Mouse (Mus musculus) cerebellum, adult 8-10 months (tissue): ENCODE results near the gene Fry.

Experiments used
- DNase-seq: peaks from one replicate; pipeline ENCODE4 v3.0.0; 2022

Fry gene

DNA sequence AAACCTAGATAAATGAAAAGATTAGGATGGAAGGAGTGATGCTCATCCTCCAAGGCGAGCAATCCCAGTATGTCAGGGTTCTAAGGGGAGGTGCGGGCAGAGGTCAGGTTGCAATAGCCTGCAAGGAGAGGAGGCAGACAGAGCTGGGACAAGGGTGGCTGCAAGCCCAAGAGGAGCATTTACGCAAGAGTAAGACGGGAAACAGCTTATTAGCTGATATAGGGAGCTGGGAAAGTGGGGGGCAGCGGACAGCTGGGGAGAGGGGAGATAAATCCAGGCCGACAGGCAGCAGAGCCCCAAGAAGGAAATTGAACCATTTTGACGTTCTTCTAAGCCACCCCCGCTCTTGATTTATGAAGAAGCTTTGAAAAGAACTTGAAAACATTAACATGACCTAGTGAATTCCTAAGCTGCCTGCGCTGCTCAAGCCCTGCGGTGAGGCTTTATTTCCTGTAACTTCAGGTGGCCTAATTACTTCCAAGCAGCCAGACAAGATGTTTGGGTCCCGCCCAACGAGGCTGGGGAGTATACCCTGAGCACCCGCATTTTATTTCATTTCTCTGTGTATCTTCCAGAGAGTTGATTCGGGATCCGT lies 291.1 kb downstream of the Fry start:
- DNase-seq, result no peak

DNA sequence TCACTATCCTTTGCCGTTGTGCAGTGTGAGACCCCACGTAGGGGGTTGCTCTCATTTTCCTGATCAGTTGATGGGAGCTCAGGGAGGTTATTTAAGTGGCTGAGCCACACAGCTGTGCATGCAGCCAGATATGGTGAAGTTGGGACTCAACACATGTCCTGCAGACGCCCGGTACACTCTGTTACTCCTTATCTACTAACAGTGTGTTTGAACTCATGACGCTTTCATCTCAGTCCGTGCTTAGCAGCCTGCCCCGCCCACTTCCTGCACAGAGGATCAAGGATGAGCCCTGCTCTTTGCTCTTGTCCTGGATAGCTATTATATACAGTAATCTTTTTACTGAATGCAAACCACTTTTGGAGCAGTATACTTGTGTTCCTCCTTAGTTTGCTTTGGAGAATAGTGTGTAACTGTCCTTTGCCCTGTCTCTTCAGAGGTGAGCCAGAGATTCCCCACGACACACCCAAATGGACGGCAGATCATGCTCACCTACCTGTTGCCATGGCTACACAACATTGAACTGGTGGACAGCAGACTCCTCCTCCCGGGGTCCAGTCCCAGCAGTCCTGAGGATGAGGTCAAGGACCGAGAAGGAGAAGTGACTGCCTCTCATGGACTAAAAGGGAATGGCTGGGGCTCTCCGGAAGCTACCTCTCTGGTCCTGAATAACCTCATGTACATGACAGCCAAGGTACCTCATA lies 294.5 kb downstream of the Fry start:
- no peak for DNase-seq

DNA sequence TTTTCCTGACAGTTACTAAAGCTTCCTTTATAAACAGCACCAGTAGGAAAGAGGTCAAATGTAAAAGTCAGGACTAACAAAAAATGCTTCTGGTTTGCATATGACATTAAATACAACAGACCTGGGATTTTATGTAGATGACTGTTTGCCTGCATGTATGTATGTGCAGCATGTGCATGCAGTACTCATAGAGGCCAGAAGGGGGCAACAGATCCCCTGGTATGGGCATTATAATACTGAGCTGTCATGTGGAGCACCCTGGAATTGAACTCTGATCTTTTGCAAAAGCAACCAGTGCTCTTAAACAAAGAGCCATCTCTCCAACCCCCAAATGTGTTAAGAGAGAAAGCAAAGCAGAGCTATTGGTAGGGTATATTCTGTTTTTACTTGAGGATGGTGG lies 296.4 kb downstream of the Fry start:
- no peak for DNase-seq

DNA sequence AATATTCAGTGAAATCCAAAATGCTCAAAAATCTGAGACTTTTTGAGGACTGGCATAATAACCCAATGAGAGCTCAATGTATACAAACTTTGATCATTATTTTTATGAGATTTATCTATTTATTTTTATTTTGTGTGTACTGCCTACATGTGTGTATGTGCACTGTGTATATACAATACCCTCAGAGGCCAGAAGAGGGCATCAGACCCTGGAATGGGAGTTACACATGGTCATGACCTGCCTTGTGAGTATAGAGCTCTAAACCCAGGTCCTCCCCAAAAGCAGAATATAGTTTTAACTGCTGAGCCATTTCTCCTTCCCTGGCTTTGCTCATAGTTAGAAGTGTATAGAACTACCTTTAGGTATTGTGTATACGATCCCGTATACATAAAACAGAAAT lies 298.8 kb downstream of the Fry start:
- no peak for DNase-seq

DNA sequence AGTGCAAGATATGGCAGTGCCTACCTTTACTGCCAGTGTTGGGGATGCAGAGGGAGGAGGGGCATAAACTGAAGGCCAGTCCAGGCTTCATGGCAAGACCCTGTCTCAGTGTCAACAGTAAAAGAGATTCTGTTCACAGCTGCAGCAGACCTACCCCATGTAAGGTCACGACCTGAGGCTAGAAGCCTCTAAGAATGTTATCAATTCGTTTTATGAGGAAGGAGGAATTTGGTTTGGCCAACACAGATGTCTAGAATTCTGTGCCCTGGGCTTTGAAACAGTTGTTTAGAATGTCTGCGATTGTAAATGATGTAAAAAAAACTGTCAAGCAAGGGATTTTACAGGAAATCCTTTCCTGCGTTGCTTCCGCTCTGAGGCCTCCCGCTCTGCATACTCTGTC lies 299.6 kb downstream of the Fry start:
- no peak for DNase-seq

DNA sequence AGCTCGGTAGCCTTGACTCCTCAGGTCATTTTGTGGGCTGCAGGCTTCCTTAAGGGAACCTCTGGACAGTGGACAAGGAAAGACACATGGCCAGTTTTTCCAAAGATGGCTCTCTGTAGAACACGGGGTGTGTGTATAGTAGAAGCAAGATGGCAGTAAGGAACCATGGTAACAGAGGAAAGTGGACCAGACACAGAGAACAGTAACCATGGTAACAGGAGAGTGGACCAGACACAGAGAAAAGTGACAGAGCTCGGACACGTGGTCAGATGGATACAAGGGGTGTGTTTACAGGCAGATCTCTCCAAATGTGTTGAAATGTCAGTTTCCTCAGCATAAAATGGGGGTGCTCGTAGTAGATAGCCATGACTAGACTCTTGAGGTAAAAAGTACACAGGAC lies 306.6 kb downstream of the Fry start:
- no peak for DNase-seq

DNA sequence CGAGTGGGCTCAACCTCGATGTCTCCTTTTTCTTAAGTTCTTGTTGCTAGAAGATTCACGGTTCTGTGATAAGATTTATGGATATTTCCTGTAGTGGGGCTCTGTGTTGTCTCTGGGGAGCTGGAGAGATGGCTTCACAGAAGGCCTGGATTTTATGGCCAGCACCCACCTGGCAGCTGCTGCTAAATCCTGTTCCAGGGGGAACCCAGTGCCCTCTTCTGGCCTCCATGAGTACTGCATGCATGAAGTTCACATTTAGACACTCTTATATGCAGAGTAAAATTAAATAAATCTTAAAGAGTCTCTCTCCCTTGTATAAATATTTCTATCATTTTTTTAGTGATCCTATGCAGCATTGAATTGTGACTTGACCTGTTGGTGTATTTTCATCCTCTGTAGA lies 308.1 kb downstream of the Fry start:
- peak; percentile 49 for DNase-seq

DNA sequence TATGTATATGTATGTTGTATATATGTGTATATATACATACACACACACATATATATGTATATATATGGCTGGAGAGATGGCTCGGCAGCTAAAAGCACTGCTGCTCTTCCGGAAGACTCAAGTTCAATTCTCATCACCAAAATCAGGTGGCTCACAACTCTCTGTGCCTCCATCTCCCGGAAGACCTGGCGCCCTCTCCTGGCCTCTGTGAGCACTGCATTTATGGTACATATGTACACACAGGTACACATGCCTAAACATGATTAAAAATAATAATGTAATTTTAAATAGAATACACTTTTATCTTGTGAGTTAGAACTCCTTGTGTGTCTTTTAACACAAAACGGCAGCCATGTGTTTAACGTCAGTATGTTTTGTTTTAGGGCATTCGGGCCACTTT lies 312.8 kb downstream of the Fry start:
- DNase-seq, result no peak

DNA sequence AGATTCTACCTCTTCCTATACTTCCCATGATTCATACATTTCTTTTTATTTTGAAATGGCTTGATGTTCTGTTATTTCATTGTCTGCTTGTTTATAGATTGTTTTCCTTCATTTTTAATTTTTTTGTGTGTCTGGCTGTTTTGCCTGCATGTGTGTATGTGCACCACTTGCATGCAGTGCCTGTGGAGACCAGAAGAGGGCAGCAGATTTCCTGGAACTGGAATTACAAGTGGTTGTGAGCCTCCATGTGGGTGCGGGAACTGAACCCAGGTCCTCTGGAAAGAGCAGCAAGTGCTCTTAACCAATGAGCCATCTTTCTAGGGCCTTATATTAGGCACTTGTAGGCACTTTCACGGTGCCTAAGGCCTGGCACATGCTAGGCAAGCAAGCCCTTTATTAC lies 314.5 kb downstream of the Fry start:
- no peak for DNase-seq

DNA sequence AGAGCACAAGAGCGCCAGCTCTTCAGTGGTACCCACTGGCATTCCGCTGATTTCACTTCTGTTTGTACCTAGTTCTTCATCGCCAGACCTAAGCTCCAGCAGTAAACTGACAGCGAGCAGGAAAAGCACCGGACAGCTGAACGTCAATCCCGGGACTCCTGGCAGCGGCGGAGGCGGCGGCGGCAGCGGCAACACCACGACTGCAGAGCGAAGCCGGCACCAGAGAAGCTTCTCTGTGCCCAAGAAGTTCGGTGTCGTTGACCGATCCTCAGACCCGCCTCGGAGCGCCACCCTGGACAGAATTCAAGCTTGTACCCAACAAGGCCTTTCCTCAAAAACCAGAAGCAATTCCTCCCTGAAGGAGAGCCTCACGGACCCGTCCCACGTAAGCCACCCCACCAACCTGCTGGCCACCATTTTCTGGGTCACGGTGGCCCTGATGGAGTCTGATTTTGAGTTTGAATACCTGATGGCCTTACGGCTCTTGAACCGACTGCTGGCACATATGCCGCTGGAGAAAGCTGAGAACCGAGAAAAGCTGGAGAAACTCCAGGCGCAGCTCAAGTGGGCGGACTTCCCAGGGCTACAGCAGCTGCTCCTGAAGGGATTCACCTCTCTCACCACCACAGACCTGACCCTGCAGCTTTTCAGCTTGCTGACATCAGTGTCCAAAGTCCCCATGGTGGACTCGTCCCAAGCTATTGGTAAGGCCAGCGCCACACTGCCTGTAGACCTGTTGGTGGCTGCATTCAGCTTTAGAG lies 318.4 kb downstream of the Fry start:
- peak; percentile 79 for DNase-seq

DNA sequence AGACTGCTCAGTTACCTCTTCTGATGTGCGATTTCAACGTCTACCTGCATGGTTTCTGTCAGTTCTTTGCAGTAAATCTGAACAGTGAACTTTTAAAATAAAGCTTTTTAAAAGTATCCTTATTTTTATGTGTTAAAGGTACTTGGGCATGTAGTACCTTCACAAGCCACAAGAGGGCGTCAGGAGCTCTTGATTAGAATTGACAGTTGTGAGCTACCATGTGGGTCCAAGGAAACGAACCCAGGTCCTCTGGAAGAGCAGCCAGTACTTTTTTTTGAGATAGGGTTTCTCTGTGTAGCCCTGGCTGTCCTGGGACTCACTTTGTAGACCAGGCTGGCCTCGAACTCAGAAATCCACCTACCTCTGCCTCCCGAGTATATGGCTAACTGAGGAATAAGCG lies 323.2 kb downstream of the Fry start:
- no peak for DNase-seq

DNA sequence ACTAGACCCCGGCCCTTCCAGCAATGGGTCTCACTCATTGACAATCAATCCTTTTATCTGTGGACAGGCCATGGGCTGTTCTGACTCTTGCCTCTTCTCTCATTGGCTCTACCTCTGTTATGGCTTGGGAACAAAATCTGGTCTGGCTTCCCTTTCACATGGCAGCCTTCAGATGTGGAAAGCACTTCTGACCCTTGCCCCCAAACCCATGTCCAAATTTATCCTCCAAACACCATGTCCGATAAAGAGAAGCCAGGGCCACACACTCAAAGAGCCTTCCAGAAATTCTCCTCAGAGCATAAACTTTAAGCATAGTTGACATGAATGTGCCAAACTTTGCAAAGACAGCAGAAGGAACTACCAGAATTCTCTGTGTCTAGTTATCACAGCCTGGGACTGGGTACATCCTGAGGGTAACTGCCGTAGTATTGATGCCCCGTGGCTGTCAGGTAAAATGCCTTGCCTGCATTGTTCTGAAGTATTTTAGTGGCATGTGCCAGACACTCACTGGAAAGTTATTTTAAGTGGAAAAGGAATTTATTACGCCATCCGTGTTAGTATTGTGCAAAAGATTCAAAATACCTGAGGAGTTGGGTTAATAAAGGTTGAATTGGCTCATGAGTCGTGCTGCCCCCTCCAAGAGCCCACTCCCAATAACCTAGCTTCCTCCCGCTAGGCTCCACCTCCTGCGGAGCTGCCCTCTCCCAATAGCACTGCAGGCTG lies 333.0 kb downstream of the Fry start:
- no peak for DNase-seq

DNA sequence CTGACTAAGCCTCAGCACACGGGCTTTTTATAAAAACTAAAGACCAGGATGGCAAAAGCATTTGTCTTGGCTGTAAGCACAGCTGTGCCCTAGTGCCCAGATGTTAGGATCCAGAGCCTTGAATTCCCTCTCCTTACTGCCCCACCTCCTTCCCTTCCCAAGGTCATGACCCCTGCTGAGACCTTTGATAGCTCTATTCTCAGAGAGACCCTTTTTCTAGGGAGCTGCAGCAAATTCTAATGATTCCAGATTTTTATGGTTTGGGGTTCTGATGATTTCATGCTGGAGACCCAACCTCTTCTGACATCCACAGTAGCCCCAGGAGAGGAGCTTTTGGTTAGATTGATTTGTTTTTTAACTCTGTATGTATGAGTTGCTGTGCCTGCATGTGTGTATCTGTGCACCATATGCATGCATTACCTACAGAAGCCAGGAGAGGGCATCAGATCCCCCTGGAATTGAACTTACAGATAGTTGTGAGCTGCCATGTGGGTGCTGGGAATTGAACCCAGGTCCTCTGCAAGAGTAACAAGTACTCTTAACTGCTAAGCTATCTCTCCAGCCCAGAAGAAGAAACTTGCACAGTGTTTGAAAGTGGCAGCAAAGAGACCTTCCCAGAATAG lies 333.7 kb downstream of the Fry start:
- no peak for DNase-seq

DNA sequence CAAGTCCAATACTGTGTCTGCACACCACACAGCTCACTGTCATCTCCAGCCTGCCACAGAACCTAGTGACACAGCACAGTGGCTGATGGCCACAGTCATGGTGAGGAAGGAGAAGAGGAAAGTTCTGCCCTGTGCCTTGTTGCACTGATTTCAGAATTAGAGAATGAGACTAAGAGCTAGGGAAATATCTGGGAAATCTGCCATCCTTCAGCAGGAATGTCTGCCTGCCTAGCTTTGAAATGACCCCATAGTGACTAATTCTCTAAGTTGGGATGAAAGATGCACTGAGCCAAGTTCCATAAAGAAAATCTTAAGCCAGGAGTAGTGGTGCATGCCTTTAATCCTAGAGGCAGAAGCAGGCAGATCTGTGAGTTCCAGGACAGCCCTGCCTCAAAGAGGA lies 334.2 kb downstream of the Fry start:
- no peak for DNase-seq

DNA sequence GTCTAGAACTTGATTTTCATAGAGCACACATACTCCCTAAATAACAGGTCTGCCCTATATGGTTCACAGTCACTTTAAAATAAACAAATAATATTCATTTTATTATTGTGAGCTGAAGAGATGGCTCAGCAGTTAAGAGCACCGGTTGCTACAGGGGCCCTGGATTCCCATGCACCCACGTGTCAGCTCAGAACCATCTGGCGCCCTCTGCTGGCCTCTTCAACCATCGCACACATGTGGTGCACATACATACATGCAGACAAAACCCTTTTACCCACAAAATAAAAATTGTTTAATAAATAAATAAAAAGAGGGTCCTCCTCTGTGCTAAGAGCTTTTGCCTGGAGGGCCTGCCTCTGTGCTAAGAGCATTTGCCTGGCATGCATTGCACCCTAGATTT lies 335.0 kb downstream of the Fry start:
- no peak for DNase-seq

DNA sequence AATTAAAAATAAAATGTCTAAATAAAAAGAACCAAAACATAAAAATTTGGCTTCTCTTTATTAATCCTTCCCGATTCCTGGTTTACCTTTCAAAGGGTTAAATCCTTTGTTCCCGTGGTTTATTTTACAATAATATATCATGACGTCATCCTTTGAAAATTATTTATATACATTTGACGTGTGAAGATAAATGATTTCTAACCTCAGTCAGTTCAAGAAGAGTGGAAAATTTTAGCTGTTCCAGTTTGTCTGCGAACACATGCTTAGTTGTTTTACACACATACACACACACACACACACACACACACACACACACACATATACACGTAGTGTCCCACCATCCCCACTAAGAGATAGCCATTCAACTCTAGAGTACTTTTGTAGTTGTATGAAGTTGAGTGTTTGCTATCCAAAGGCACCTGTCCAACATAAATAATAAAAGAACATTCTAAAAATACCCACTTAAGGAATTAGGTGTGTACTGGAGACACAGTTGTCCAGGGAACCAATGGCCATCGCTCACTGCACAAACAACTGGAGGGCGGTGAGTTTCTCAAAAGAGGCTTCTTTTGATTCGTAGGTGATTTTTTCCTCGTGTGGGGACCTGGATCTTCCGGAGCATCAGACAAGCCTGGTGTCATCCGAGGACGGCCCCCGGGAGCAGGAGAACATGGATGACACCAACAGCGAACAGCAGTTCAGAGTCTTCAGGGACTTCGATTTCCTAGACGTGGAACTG lies 338.9 kb downstream of the Fry start:
- no peak for DNase-seq

DNA sequence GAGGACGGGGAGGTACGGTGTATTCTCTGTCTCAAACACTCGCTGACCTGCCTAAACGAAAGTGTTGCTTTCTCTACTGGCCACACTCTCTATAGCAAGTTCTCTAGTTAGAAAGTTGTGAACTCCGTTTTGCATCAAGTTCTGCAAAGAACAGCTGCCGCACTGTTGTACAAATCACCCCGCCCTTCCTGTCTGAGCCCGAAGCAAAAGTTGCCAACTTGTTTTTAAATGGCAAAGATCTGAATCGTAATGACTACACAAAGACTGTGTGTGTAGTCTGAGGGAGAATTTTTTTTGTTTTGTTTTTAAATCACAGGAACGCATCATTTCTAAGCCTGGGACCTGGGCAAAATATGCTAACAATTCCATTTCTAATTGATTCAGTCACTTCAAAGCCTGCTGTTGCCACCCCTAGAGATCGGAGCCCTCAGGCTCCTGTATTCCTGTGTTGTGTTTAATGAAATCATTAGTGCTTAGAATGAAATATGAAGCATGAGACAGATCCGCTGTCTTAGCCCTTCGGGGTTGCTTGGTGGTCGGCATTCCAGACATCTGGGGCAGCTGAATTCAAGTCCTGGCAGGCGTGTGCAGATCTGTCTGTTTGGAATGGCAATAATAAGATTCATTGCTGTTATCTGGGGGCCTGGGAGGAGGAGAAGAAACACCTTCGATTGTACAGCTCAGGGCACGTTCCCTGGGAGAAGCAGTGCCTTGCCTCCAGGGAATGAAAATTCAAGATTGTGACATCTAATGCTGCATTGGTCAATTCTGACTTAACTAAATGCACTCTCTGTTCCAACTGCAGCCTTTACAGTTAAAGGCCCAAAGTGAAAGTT lies 339.7 kb downstream of the Fry start:
- DNase-seq, result no peak

DNA sequence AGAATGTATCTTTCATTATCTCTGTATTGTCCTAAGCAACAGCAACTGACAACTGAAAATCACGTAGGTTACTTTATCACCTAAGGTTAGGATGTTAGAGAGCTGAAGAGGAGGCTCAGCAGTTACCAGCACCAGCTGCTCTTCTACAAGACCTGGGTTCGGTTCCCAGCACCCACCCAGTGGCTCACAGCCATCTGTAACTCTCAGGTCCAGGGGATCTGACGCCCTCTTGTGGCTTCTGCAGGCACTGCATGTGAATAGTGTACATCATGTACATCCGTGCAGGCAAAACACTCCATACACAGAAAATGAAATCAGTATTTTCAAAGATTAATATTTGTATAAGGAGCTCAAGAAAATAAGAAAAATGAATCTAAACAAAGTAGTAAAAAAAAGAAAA lies 341.4 kb downstream of the Fry start:
- no peak for DNase-seq

DNA sequence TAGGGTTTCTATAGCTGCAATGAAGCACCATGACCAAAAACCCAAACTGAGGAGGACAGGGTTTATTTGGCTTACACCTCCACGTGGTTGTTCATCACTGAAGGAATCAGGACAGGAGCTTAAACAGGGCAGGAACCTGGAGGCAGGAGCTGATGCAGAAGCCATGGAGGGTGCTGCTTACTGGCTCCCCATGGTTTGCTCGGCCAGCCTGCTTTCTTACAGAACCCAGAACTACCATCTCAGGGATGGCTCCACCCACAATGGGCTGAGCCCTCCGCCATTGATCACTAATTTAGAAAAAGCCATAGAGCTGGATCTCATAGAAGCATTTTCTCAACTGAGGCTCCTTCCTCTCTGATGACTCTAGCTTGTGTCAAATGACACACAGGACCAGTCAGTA lies 346.3 kb downstream of the Fry start:
- DNase-seq, result no peak

DNA sequence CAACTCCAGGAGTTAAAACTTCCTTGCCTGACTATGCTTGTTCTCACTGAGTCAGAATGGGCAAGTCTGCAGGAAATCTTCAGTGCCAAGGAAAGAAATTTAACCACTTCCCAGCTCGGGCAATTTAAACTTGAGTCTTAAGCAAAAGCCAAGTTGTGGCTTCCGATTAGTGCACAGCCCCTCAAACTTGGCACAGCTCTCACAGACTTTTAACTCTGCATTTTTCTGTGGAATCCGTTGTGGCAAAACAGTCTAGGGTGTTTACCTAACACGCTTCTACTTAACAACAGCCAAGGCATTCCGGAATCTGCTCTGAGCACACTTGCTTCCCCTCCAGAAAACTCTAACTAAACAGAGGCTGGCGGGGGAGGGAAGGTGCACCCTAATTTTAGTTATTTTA lies 346.8 kb downstream of the Fry start:
- DNase-seq, result no peak

DNA sequence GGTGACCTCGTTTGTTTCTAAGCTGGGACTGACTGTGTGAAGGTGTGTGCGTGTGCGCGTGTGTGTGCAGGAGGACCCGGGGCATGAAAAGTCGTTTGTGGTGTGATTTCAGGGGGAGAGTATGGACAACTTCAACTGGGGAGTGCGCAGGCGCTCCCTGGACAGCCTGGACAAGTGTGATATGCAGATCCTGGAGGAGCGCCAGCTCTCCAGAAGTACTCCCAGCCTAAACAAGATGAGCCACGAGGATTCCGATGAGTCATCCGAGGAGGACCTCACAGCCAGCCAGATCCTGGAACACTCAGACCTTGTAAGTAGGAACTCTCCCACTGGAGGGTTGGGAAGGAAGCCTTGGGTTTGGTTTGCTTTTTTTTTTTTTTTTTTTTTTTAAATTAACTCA lies 347.7 kb downstream of the Fry start:
- peak; percentile 57 for DNase-seq

DNA sequence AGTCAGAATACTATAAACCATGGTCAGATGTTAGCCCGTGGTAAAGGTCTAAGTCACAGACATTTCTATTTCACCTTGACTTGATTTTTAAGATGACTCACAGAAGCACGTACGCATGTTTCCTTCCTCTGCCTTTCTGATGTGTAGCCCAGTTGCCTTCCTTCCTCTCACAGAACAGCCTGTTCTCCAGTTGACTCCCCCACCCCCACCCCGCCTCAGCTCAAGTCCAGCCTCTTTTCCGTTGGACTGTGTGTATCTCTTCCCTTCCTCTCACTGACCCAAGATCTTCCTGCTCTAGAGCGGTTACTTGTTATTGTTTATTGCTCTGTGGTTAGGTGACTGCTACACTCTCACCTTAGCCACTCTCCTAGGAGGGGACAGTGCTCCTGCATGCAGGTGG lies 350.0 kb downstream of the Fry start:
- no peak for DNase-seq
